Mouse (Mus musculus) kidney, adult 18-20 months (tissue): ENCODE results near the gene Oat.

Experiments used
- DNase-seq: peaks from one replicate; pipeline ENCODE4 v3.0.0; 2021

The Oat gene

DNA sequence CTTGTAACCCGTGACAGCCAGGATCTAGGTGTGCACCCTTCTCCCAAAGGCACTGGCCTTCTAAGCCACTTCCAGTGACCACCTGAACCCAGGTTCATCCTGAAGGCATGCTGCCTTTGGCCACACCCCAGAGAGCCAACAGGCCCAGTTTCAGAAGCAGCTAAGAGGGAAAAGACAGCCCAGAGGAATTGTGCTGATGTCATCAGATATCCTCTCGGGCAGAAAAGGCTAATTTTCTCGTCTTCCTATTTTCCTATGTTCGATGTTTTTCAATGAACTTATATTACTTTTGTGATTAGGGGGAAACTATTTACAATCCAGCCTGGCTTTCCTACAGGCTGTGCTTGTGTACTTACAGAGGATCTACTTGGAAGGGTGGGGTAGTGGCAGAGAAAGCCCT is 35.6 kb downstream of the Oat start:
- no peak for DNase-seq

DNA sequence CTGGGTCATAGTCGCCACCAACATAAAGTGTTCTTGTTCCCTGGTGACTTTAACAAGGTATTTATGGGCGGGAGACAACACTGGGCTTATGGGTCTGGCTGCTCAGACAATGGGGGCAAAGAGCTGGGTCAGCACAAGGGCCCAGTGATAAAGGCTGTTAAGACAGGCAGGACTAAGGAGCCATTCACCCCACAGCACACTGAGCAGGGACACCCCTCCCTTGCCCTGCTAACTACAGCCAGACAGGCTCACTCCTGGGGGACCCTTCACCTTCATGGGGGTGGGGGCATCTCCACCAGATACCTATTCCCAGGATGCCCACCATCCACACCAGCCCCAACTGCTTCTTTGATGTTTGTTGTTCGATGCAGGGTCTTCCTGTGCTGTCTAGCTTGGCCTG is 47.0 kb downstream of the Oat start:
- DNase-seq: no peak

DNA sequence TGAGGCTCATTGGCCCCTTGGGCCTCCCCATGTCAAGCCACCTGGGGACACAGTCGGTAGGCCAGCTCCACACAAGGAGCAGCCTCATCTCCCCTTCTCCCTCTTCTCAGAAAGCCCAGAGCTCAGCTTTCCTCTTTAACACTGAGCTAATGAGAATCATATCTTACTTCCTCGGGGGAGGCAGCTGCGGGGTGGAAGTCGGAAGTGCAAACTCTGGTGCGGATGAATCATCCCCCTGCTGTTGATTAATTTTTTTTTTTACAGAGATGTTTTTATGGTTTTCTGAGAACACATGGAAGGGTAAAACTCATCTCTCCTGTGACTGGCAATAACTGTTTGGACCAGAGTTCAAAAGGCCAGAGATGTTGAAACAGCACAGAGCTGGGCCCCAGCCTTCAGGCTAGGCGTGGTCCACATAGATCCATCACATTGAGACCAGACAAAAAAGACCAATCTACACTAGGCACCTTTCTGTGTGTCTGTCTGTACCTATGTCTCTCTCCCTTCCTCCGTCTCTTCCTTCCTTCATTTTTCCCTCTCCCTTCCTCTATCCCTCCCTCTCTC is 62.7 kb downstream of the Oat start:
- DNase-seq: no peak

DNA sequence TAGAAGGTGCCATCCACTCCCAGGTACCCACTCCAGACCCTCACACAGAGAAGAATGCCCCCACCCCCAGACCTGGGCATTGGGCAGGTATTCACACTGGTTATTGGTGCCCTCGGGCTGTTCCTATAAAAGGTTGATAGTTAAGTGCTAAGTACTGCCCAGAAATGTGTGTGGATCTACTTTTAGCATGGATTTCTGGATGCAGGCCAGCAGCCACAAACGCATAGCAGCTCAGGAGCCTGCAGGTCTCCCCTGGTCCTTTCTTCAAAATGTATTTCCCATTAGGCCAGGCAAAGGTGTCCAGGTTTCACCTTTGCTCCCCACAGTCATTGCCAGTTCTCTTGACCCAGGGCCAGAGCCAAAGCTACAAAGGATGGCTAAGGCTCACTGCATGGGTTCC is 67.1 kb downstream of the Oat start:
- DNase-seq: no peak
